Mouse (Mus musculus) olfactory bulb, adult 2 months (tissue): ENCODE measurements around the gene Gm48551. TPM values are rescaled to one million over a fixed set of nuclear protein-coding genes. Genes with fewer than 3 reads are reported as not detected.

Experiments
- H3K27ac ChIP-seq: fragments of 200-500 bp; 2 replicates; pipeline ENCODE4 v1.5.1; 2012; ENCODE audit warnings: low read depth, low read length; ENCODE audit not compliant: insufficient read depth
- H3K4me1 ChIP-seq: fragments of 200-500 bp; 2 replicates; pipeline ENCODE4 v1.6.1; 2012; ENCODE audit warnings: low read length; ENCODE audit not compliant: control insufficient read depth, insufficient read depth
- H3K4me3 ChIP-seq: fragments of 200-500 bp; 2 replicates; pipeline ENCODE4 v1.5.1; 2012; ENCODE audit warnings: mild to moderate bottlenecking, low read depth, low read length, moderate library complexity; ENCODE audit not compliant: insufficient read depth
- CTCF ChIP-seq: fragments of 200-500 bp; IDR thresholded peaks from 2 replicates; pipeline ENCODE4 v1.5.1; 2012; ENCODE audit warnings: low read depth, mild to moderate bottlenecking, low read length, moderate library complexity; ENCODE audit not compliant: insufficient read depth
- POLR2A ChIP-seq: fragments of 200-500 bp; IDR thresholded peaks from 2 replicates; pipeline ENCODE4 v1.6.1; 2012; ENCODE audit warnings: mild to moderate bottlenecking, low read depth, low read length, moderate library complexity; ENCODE audit not compliant: insufficient read depth
- WGBS: fragments of 180-500 bp; shearing (Covaris S2); methylation state at CpG from one replicate; pipeline ENCODE4 v1.1.7; 2018; 5-methylcytosine and 5-hydroxymethylcytosine counted together
- polyA plus RNA-seq: library from polyadenylated mRNA; stranded (reverse); fragments of >200 nt; gene quantifications from 2 replicates; pipeline ENCODE4 v1.2.4, GENCODE M21; 2012; ENCODE audit warnings: low replicate concordance; ENCODE audit not compliant: missing spikeins, insufficient read depth, insufficient read length

Gene Gm48551
- not detected in 2 replicates for polyA plus RNA-seq

GRCm38 (mm10) chr10:81383802-81384604, at the start of gene Gm48551, which contains the start of gene Dohh:
Gm48551 (plus strand) TSS chr10:81384466.
Dohh (plus strand) TSS chr10:81384428.
- WGBS: 4% methylated on average over 52 of the region's 54 CpGs
- H3K27ac ChIP-seq: no peak within 1 kb of the TSS
- peaks cover 16% of the 10 kb centered on the region for H3K4me1 ChIP-seq
- TF ChIP-seq CTCF: no peak
- TF ChIP-seq POLR2A: peak; percentile 57; the same call in 1 of the 2 replicates
- H3K4me3 ChIP-seq: peak within 1 kb of the TSS; percentile 63

GRCm38 (mm10) chr10:81335393-81336340, 48.6 kb upstream of the Gm48551 start:
- H3K4me1 ChIP-seq: peaks cover 9% of the 10 kb centered on the region; the same call in 1 of the 2 replicates
- TF ChIP-seq CTCF: no peak
- no peak for TF ChIP-seq POLR2A
- H3K4me3 ChIP-seq: no peak overlapping the region
- H3K27ac ChIP-seq: no peak overlapping the region
- WGBS: 47% methylated on average over 19 of the region's 19 CpGs

DNA sequence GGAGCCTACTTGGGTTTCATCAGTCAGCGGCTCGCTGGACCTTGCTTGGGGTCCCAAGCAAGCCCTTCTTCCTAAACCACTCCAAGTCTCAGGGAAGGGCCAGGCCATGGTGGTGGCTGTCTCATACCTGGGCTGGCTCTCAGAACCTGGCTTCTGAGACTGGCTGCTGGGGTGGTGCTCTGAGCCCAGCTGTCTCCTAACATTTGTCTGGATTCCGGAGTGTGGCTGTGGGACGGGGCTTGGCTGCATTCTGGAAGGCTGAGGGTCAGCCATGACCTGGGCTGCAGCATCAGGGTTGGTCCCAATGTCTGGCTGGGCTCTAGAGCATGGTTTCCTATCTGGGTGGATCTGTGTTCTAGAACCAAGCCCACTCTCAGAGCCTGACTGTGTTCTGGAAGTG, 47.7 kb upstream of the Gm48551 start:
- H3K27ac ChIP-seq: no peak overlapping the region
- H3K4me3 ChIP-seq: no peak overlapping the region
- TF ChIP-seq POLR2A (no peak), CTCF (no peak)
- 97% methylated on average over 4 of the region's 4 CpGs for WGBS
- peaks cover 9% of the 10 kb centered on the region; the same call in 1 of the 2 replicates for H3K4me1 ChIP-seq

- Histone ChIP-seq H3K4me1 (peaks cover 9% of the 10 kb centered on the region), H3K27ac (no peak overlapping the region), H3K4me3 (no peak overlapping the region)
- 49% methylated on average over 17 of the region's 17 CpGs for WGBS
- TF ChIP-seq CTCF (no peak), POLR2A (no peak)
Observed at GRCm38 (mm10) chr10:81340551-81341332, 43.5 kb upstream of the Gm48551 start.

DNA sequence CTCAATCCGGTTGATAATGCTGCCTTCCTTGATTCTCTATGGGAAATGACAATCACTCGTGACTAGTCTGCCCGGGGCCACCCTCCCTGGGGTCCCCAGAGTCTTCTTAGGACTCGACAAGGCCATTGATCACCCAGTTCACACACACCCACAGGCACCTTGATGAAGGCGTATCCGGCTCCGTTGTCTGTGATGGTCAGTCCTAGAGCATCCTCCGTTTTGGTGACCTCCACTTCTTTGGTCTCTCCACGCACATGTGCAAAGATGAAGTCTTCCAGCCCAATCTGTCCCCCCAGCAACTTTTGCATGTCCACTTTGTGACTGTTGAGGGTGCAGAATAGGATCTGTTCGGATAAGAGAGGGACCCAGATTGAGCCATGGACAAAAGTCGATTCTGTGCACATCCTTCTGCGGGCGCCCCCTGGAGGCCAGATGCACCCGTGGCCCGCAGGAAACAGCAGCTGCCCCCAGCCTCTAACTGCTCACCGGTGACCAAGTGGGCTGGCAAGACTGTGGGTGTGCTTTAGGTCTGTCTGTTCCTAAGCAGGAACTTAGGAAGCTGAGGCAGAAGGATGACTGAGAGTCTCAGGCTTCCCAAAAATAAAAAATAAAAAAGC, 42.8 kb upstream of the Gm48551 start:
- 38% methylated on average over 16 of the region's 16 CpGs for WGBS
- H3K27ac ChIP-seq: no peak overlapping the region
- no peak overlapping the region for H3K4me3 ChIP-seq
- TF ChIP-seq POLR2A (no peak), CTCF (peak; percentile 81)
- H3K4me1 ChIP-seq: peaks cover 8% of the 10 kb centered on the region

- Histone ChIP-seq H3K27ac (no peak within 1 kb of the TSS), H3K4me1 (peaks cover 18% of the 10 kb centered on the region), H3K4me3 (peak within 1 kb of the TSS; percentile 29)
- no peak for TF ChIP-seq CTCF
- no peak for TF ChIP-seq POLR2A
- 6% methylated on average over 67 of the region's 67 CpGs for WGBS
Observed at GRCm38 (mm10) chr10:81342686-81343505, 41.4 kb upstream of the Gm48551 start, which contains the start of gene Gipc3. Gipc3 (minus strand) TSS chr10:81343266.

GRCm38 (mm10) chr10:81344421-81345161, 39.7 kb upstream of the Gm48551 start:
- Histone ChIP-seq H3K27ac (no peak overlapping the region), H3K4me1 (peaks cover 23% of the 10 kb centered on the region), H3K4me3 (no peak overlapping the region)
- TF ChIP-seq POLR2A (no peak), CTCF (no peak)
- 51% methylated on average over 8 of the region's 8 CpGs for WGBS
